Mouse (Mus musculus) gastrocnemius, adult 8-10 months (tissue): ENCODE measurements at regions not wholly inside any gene's neighbourhood (a gene's known extent, or its start where the extent isn't known, plus 50 kb on each side); places are given as distances from the start of the nearest gene placed in this dataset.

ENCODE experiments used
- DNase-seq, 2 experiments: peaks; one replicate each; pipeline ENCODE4 v3.0.0; 2022; ENCODE audit warnings: low spot score in 2 of 2

GRCm38 (mm10) chr8:125619336-125619906 lies 49.8 kb upstream of the Sipa1l2 start:
- DNase-seq: peak; percentile 6 to 12
